Mouse (Mus musculus): ENCODE data around the gene 5530400C23Rik.
"Not testable (repeated sequence)": the region's sequence is repeated elsewhere in the genome, so short reads cannot be mapped to it uniquely, and the experiment has no call there.

5530400C23Rik gene

DNA sequence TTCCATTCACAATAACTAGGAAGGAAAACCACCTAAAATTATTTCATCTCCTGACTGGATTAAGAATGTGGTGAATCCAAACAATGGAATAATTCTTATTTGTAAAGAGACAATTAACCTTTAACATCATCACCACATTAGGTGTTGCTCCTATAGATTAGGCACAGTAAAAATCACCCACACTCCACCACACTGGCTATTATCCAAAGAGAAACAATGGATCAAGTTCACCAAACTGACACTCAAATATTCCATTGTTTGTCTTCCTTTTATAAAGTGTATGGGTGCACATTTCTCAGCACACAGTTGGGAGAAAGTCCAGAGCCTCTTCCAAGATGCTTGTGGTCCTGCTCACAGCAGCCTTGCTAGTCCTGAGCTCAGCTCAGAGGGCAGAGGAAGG, at the start of gene 5530400C23Rik:
5530400C23Rik (plus strand) TSS at position 301 of the 400 bp plus-strand sequence.
- DNase-seq (ENCODE audit: low read depth, low spot score) = not testable (repeated sequence)

- DNase-seq (ENCODE audit: low read depth, low spot score) = no peak
These were observed 14.1 kb downstream of the 5530400C23Rik start for GRCm38 (mm10) chr6:133305952-133306715.

- not testable (repeated sequence) for DNase-seq (ENCODE audit: low read depth, low spot score)
These were observed 21.9 kb downstream of the 5530400C23Rik start for GRCm38 (mm10) chr6:133313896-133314295.

DNA sequence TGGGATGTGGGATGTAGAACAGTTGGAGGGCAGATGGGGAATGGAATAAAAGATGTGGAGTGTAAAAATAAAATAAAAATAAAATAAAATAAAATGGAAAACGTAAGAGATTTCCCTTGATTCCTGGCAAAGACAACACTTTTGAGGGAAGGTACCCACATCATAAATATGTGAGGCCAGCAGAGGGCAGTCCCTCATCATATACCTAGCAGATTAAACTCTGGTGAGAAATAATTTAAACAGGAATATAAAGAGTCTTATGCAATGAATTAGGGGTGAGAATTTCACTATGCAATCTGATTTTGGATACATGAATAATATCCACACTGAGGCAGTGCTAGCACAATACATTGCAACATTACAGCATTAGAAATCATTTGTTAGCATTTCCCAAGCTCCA, 46.5 kb downstream of the 5530400C23Rik start:
- no peak for DNase-seq (ENCODE audit: low read depth, low spot score)

GRCm38 (mm10) chr6:133341731-133342130, 49.7 kb downstream of the 5530400C23Rik start:
- DNase-seq (ENCODE audit: low read depth, low spot score) = not testable (repeated sequence)

All from embryo, embryonic 11.5 days (tissue).